Mouse (Mus musculus) forebrain, embryonic 10.5 days (tissue): Measurements from ENCODE around the gene Gm14440. TPM values are rescaled to one million over a fixed set of nuclear protein-coding genes. Genes with fewer than 3 reads are reported as not detected.
"Not testable (repeated sequence)": the region's sequence is repeated elsewhere in the genome, so short reads cannot be mapped to it uniquely, and the experiment has no call there.

ENCODE experiments used
- DNase-seq: peaks from one replicate; pipeline ENCODE4 v3.0.0-alpha.2; 2017; ENCODE audit warnings: low spot score; ENCODE audit errors: extremely low spot score
- H3K27ac ChIP-seq: fragments of 300-500 bp; sonication (generic); 2 replicates; pipeline ENCODE4 v1.5.1; 2016; ENCODE audit warnings: mild to moderate bottlenecking
- H3K27me3 ChIP-seq: fragments of 300-500 bp; sonication (generic); 2 replicates; pipeline ENCODE4 v1.6.1; 2016; ENCODE audit warnings: mild to moderate bottlenecking; ENCODE audit not compliant: poor library complexity, severe bottlenecking
- H3K36me3 ChIP-seq: fragments of 300-500 bp; sonication (generic); replicated peaks from 2 replicates; pipeline ENCODE4 v1.6.1; 2016; ENCODE audit warnings: mild to moderate bottlenecking, moderate library complexity
- H3K4me1 ChIP-seq: fragments of 300-500 bp; sonication (generic); 2 replicates; pipeline ENCODE4 v1.6.1; 2016
- H3K4me3 ChIP-seq: fragments of 300-500 bp; sonication (generic); 2 replicates; pipeline ENCODE4 v1.5.1; 2016; ENCODE audit warnings: mild to moderate bottlenecking, moderate library complexity
- H3K9me3 ChIP-seq: fragments of 300-500 bp; sonication (generic); 2 replicates; pipeline ENCODE4 v1.6.1; 2016; ENCODE audit warnings: mild to moderate bottlenecking, moderate library complexity
- WGBS: fragments of 180-500 bp; shearing (Covaris S2); methylation state at CpG from one replicate; pipeline ENCODE4 v1.1.7; 2016; 5-methylcytosine and 5-hydroxymethylcytosine counted together
- polyA plus RNA-seq: library from polyadenylated mRNA; unstranded; fragments of >200 nt; fragmentation: Nextera tagmentation; extraction: Ambion mirVana; gene quantifications from 2 replicates; pipeline ENCODE4 v1.2.1, GENCODE M21; 2016

The Gm14440 gene
- 5.1 TPM in 1 of 2 replicates, not detected in the other for polyA plus RNA-seq

GRCm38 (mm10) chr2:175274825-175275224 is at the start of gene Gm14440:
Gene Gm14440 (plus strand): TSS chr2:175275125.
- not testable (repeated sequence) for H3K4me3 ChIP-seq, H3K4me1 ChIP-seq
- WGBS = no CpG with 5 or more reads among the region's 6 CpGs

More at GRCm38 (mm10) chr2:175274825-175275224, at the start of gene Gm14440:
- DNase-seq, H3K27ac ChIP-seq, H3K36me3 ChIP-seq, H3K27me3 ChIP-seq, H3K9me3 ChIP-seq: not testable (repeated sequence)

Other genes starting within 250 kb of the Gm14440 start
- 0.42 and 1.3 TPM in 2 replicates for gene Gm14393, start 207.3 kb upstream of the Gm14440 start, polyA plus RNA-seq
- gene Gm14399, start 133.1 kb upstream of the Gm14440 start, polyA plus RNA-seq = 7.4 and 10.0 TPM in 2 replicates
- 0.88 and 0.92 TPM in 2 replicates for gene Gm14443, start 99.3 kb upstream of the Gm14440 start, polyA plus RNA-seq
- gene Gm14391, start 68.2 kb upstream of the Gm14440 start, polyA plus RNA-seq = 3.3 and 7.2 TPM in 2 replicates
- gene Gm4631, start 63.1 kb downstream of the Gm14440 start, polyA plus RNA-seq = 21.5 and 24.5 TPM in 2 replicates
- gene Zfp968, start 97.3 kb downstream of the Gm14440 start, polyA plus RNA-seq = 6.3 and 7.4 TPM in 2 replicates
- gene Gm4724, start 160.7 kb downstream of the Gm14440 start, polyA plus RNA-seq = 23.3 and 24.8 TPM in 2 replicates
- 1.5 and 8.6 TPM in 2 replicates for gene Zfp965, start 194.9 kb downstream of the Gm14440 start, polyA plus RNA-seq